Mouse (Mus musculus): ENCODE results near the gene Cmss1. TPM values are rescaled to one million over a fixed set of nuclear protein-coding genes. Genes with fewer than 3 reads are reported as not detected.

Gene Cmss1
- total RNA-seq, 1 experiment from 2014 or later: 80.5 TPM

- ATAC-seq (replicated peaks; ENCODE audit: low read depth, poor library complexity, severe bottlenecking): no peak
Measured at GRCm38 (mm10) chr16:57437523-57438287, 169.0 kb downstream of the Cmss1 start.

- ATAC-seq (replicated peaks; ENCODE audit: low read depth, poor library complexity, severe bottlenecking): peak; percentile 91
Measured at GRCm38 (mm10) chr16:57434640-57435039, 172.0 kb downstream of the Cmss1 start.

GRCm38 (mm10) chr16:57433671-57434070 is 173.0 kb downstream of the Cmss1 start:
- no peak for ATAC-seq (replicated peaks; ENCODE audit: low read depth, poor library complexity, severe bottlenecking)

- no peak for ATAC-seq (replicated peaks; ENCODE audit: low read depth, poor library complexity, severe bottlenecking)
Measured at GRCm38 (mm10) chr16:57433173-57433572, 173.5 kb downstream of the Cmss1 start.

GRCm38 (mm10) chr16:57431294-57431693 is 175.4 kb downstream of the Cmss1 start:
- peak; percentile 40 for ATAC-seq (replicated peaks; ENCODE audit: low read depth, poor library complexity, severe bottlenecking)

- no peak for ATAC-seq (replicated peaks; ENCODE audit: low read depth, poor library complexity, severe bottlenecking)
Measured at GRCm38 (mm10) chr16:57428977-57429376, 177.7 kb downstream of the Cmss1 start.

GRCm38 (mm10) chr16:57427516-57428285 is 179.0 kb downstream of the Cmss1 start:
- no peak for ATAC-seq (replicated peaks; ENCODE audit: low read depth, poor library complexity, severe bottlenecking)

GRCm38 (mm10) chr16:57426680-57427079 is 180.0 kb downstream of the Cmss1 start:
- ATAC-seq (replicated peaks; ENCODE audit: low read depth, poor library complexity, severe bottlenecking): no peak

GRCm38 (mm10) chr16:57423001-57423800 is 183.5 kb downstream of the Cmss1 start:
- peak; percentile 61 for ATAC-seq (replicated peaks; ENCODE audit: low read depth, poor library complexity, severe bottlenecking)

- ATAC-seq (replicated peaks; ENCODE audit: low read depth, poor library complexity, severe bottlenecking): peak; percentile 73
Measured at GRCm38 (mm10) chr16:57421680-57422417, 184.8 kb downstream of the Cmss1 start.

- no peak for ATAC-seq (replicated peaks; ENCODE audit: low read depth, poor library complexity, severe bottlenecking)
Measured at GRCm38 (mm10) chr16:57420773-57421556, 185.7 kb downstream of the Cmss1 start.

GRCm38 (mm10) chr16:57419881-57420280 is 186.8 kb downstream of the Cmss1 start:
- ATAC-seq (replicated peaks; ENCODE audit: low read depth, poor library complexity, severe bottlenecking): no peak

- no peak for ATAC-seq (replicated peaks; ENCODE audit: low read depth, poor library complexity, severe bottlenecking)
Measured at GRCm38 (mm10) chr16:57419332-57419731, 187.3 kb downstream of the Cmss1 start.

- ATAC-seq (replicated peaks; ENCODE audit: low read depth, poor library complexity, severe bottlenecking): no peak
Measured at GRCm38 (mm10) chr16:57417955-57418354, 188.7 kb downstream of the Cmss1 start.

GRCm38 (mm10) chr16:57417017-57417416 is 189.6 kb downstream of the Cmss1 start:
- ATAC-seq (replicated peaks; ENCODE audit: low read depth, poor library complexity, severe bottlenecking): no peak

- ATAC-seq (replicated peaks; ENCODE audit: low read depth, poor library complexity, severe bottlenecking): no peak
Measured at GRCm38 (mm10) chr16:57416049-57416448, 190.6 kb downstream of the Cmss1 start.

GRCm38 (mm10) chr16:57412766-57413165 is 193.9 kb downstream of the Cmss1 start:
- no peak for ATAC-seq (replicated peaks; ENCODE audit: low read depth, poor library complexity, severe bottlenecking)

GRCm38 (mm10) chr16:57403825-57404224 is 202.8 kb downstream of the Cmss1 start:
- no peak for ATAC-seq (replicated peaks; ENCODE audit: low read depth, poor library complexity, severe bottlenecking)

- no peak for ATAC-seq (replicated peaks; ENCODE audit: low read depth, poor library complexity, severe bottlenecking)
Measured at GRCm38 (mm10) chr16:57402910-57403309, 203.8 kb downstream of the Cmss1 start.
